Mouse (Mus musculus) bone marrow, adult 2 months (tissue): Measurements from ENCODE around the gene Zfp965.
"Not testable (repeated sequence)": the region's sequence is repeated elsewhere in the genome, so short reads cannot be mapped to it uniquely, and the experiment has no call there.

Experiments
- CTCF ChIP-seq: fragments of 200-500 bp; IDR thresholded peaks from 2 replicates; pipeline ENCODE4 v1.5.1; 2011; ENCODE audit warnings: low read length, control low read depth; ENCODE audit not compliant: control insufficient read depth, insufficient read depth
- POLR2A ChIP-seq: fragments of 200-500 bp; IDR thresholded peaks from 2 replicates; pipeline ENCODE4 v1.6.1; 2011; ENCODE audit warnings: low read depth, mild to moderate bottlenecking, control low read depth, low read length, borderline replicate concordance; ENCODE audit not compliant: control insufficient read depth

DNA sequence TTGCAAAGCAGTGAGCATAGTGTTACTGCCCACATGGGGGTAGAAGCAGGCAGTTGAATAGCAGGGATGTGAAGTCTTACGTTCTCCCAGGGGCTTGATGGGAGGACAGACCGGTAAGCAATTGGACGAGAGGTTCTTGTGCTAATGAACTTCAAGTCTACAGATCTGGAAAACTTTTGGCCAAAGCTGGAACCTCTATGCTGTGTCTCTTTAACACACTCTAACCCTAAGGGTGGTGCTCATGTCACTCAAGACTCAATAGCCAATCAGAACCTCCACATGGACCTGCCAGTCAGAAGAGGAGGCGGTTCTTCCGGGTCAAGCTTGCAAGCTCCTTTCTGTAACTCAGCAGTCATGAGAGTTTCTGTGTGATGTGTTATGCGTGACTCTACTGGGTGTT lies at the start of gene Zfp965:
- not testable (repeated sequence) for TF ChIP-seq POLR2A, CTCF
